Mouse (Mus musculus) lung, postnatal 10 days (tissue): ENCODE measurements at regions not wholly inside any gene's neighbourhood (a gene's known extent, or its start where the extent isn't known, plus 50 kb on each side); places are given as distances from the start of the nearest gene placed in this dataset.

ENCODE experiments used
- DNase-seq: peaks from one replicate; pipeline ENCODE4 v3.0.0; 2021

- no peak for DNase-seq
Measured at GRCm38 (mm10) chr1:122607309-122607708, 1039.5 kb upstream of the Ddx18 start.

- no peak for DNase-seq
Measured at GRCm38 (mm10) chr1:122575954-122576353, 1008.2 kb upstream of the Ddx18 start.

GRCm38 (mm10) chr1:122551596-122551995, 983.8 kb upstream of the Ddx18 start:
- DNase-seq: no peak

- no peak for DNase-seq
Measured at GRCm38 (mm10) chr1:122509580-122509979, 941.8 kb upstream of the Ddx18 start.

GRCm38 (mm10) chr1:122501707-122502106, 933.9 kb upstream of the Ddx18 start:
- DNase-seq: no peak

- no peak for DNase-seq
Measured at GRCm38 (mm10) chr1:122478003-122478402, 910.2 kb upstream of the Ddx18 start.

- no peak for DNase-seq
Measured at GRCm38 (mm10) chr1:122463931-122464330, 896.1 kb upstream of the Ddx18 start.

GRCm38 (mm10) chr1:122459056-122459455, 891.3 kb upstream of the Ddx18 start:
- DNase-seq: no peak

GRCm38 (mm10) chr1:122454881-122455280, 887.1 kb upstream of the Ddx18 start:
- DNase-seq: no peak

GRCm38 (mm10) chr1:122453617-122454016, 885.8 kb upstream of the Ddx18 start:
- DNase-seq: no peak

GRCm38 (mm10) chr1:122439358-122439757, 871.6 kb upstream of the Ddx18 start:
- DNase-seq: no peak

GRCm38 (mm10) chr1:122423503-122423902, 855.7 kb upstream of the Ddx18 start:
- DNase-seq: no peak

GRCm38 (mm10) chr1:122396342-122396741, 828.6 kb upstream of the Ddx18 start:
- DNase-seq: no peak

GRCm38 (mm10) chr1:122393660-122394355, 826.0 kb upstream of the Ddx18 start:
- no peak for DNase-seq

- DNase-seq: peak; percentile 96
Measured at GRCm38 (mm10) chr1:122357015-122357414, 789.2 kb upstream of the Ddx18 start.

GRCm38 (mm10) chr1:122351530-122351929, 783.7 kb upstream of the Ddx18 start:
- no peak for DNase-seq

GRCm38 (mm10) chr1:122333267-122333666, 765.5 kb upstream of the Ddx18 start:
- no peak for DNase-seq

- no peak for DNase-seq
Measured at GRCm38 (mm10) chr1:122328276-122328675, 760.5 kb upstream of the Ddx18 start.
